Mouse (Mus musculus) stomach, embryonic 16.5 days (tissue): ENCODE measurements around the gene Padi2. TPM values are rescaled to one million over a fixed set of nuclear protein-coding genes. Genes with fewer than 3 reads are reported as not detected.

Source experiments
- ATAC-seq: fragments of 200-750 bp; cut with Nextera tagmentation; 2 replicates; pipeline ENCODE4 v1.8.0; 2017; ENCODE audit warnings: moderate number of reproducible peaks, moderate TSS enrichment; ENCODE audit not compliant: insufficient read depth, low FRiP score
- H3K27ac ChIP-seq: fragments of 300-500 bp; sonication (generic); 2 replicates; pipeline ENCODE4 v1.5.1; 2014; ENCODE audit warnings: low read length
- H3K27me3 ChIP-seq: fragments of 300-500 bp; sonication (generic); 2 replicates; pipeline ENCODE4 v1.6.1; 2014; ENCODE audit warnings: low read length, control low read depth, mixed read lengths; ENCODE audit not compliant: control insufficient read depth, insufficient read depth
- H3K36me3 ChIP-seq: fragments of 300-500 bp; sonication (generic); 2 replicates; pipeline ENCODE4 v1.6.1; 2014; ENCODE audit warnings: low read length; ENCODE audit not compliant: control insufficient read depth, insufficient read depth
- H3K4me1 ChIP-seq: fragments of 300-500 bp; sonication (generic); 2 replicates; pipeline ENCODE4 v1.6.1; 2014; ENCODE audit warnings: low read length, control low read depth, mixed read lengths; ENCODE audit not compliant: control insufficient read depth, insufficient read depth
- H3K4me2 ChIP-seq: fragments of 300-500 bp; sonication (generic); 2 replicates; pipeline ENCODE4 v1.6.1; 2014; ENCODE audit warnings: low read depth, low read length, mixed read lengths
- H3K4me3 ChIP-seq: fragments of 300-500 bp; sonication (generic); replicated peaks from 2 replicates; pipeline ENCODE4 v1.5.1; 2014; ENCODE audit warnings: mild to moderate bottlenecking, low read length
- H3K9ac ChIP-seq: fragments of 300-500 bp; sonication (generic); 2 replicates; pipeline ENCODE4 v1.6.1; 2014; ENCODE audit warnings: low read length
- H3K9me3 ChIP-seq: fragments of 300-500 bp; sonication (generic); replicated peaks from 2 replicates; pipeline ENCODE4 v1.6.1; 2016; ENCODE audit warnings: low read length, control low read depth; ENCODE audit not compliant: control insufficient read depth
- WGBS: fragments of 180-500 bp; shearing (Covaris S2); extraction: QIAGEN DNeasy Blood & Tissue Kit; methylation state at CpG from one replicate; pipeline ENCODE4 v1.1.7; 2014; 5-methylcytosine and 5-hydroxymethylcytosine counted together
- polyA plus RNA-seq: library from polyadenylated mRNA; unstranded; fragments of >200 nt; fragmentation: Nextera tagmentation; extraction: Ambion mirVana; gene quantifications from 2 replicates; pipeline ENCODE4 v1.2.1, GENCODE M21; 2015

Padi2 gene
- polyA plus RNA-seq, 1 experiment from 2014 or later, result 3.2 TPM

DNA sequence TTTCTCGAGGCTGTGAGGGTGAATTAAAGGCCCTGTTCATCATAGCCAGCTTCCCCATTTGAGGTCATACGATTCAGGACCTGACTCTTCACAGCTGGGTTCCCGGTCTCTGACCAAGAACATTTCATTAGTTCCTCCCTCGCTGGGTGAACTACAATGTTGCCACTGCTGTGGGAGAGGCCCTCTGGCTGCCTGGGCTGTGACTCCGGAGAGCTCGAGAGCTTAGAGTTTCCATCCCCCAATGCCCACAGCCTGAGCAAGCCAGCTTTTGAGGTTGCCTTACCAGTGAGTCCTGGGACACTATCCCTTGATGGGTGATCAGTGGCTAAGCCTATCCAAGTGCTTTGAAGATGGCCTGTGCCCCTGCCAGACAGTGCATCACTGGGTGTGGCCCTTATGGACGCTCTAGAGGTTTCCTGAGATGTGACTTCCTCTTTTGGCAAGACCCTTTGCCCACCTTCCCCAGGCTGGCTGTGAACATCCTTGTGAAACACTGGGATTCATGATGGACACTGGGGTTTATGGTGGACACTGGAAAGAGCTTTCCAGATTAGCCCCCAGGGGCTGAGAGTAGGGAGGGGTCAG lies 82.7 kb downstream of the Padi2 start:
- 60% methylated on average over 7 of the region's 7 CpGs for WGBS
- Histone ChIP-seq H3K9ac (no peak overlapping the region), H3K4me3 (no peak overlapping the region), H3K27ac (no peak overlapping the region), H3K4me1 (peaks cover 24% of the 10 kb centered on the region), H3K36me3 (peaks cover 5% of the 10 kb centered on the region; the same call in 1 of the 2 replicates), H3K27me3 (no peaks in the 10 kb centered on the region), H3K9me3 (no peaks in the 10 kb centered on the region), H3K4me2 (no peak overlapping the region)
- no peak for ATAC-seq

DNA sequence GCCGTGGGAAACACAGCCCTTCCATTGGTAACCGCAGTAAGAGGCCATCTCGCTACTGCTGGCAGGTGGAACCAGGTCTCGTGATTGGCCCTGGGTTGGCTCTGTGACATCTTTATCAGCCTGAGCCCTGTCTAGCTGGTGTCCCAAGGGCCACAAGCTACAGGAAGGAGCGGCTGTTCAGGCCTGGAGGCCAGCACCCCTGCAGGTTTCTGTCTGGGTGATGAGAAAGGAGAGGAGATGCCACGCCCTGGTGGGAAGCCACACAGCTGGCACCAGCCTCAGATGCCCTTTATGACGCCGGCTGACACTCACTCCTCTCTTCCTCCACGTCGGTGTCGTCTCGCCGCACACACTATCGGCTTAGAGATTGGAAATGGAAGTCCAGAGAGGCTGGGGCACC lies 83.3 kb downstream of the Padi2 start:
- Histone ChIP-seq H3K9me3 (no peaks in the 10 kb centered on the region), H3K4me3 (no peak overlapping the region), H3K27ac (no peak overlapping the region), H3K9ac (no peak overlapping the region), H3K4me2 (no peak overlapping the region), H3K27me3 (no peaks in the 10 kb centered on the region), H3K4me1 (peaks cover 19% of the 10 kb centered on the region), H3K36me3 (peaks cover 5% of the 10 kb centered on the region; the same call in 1 of the 2 replicates)
- 91% methylated on average over 14 of the region's 14 CpGs for WGBS
- no peak for ATAC-seq

- Histone ChIP-seq H3K4me2 (no peak overlapping the region), H3K27ac (no peak overlapping the region), H3K36me3 (peaks cover 17% of the 10 kb centered on the region), H3K9me3 (no peaks in the 10 kb centered on the region), H3K27me3 (no peaks in the 10 kb centered on the region), H3K9ac (no peak overlapping the region), H3K4me1 (peaks cover 19% of the 10 kb centered on the region), H3K4me3 (no peak overlapping the region)
- WGBS, result 87% methylated on average over 20 of the region's 20 CpGs
- no peak for ATAC-seq
Measured at GRCm38 (mm10) chr4:140992215-140992614, 86.1 kb downstream of the Padi2 start.

DNA sequence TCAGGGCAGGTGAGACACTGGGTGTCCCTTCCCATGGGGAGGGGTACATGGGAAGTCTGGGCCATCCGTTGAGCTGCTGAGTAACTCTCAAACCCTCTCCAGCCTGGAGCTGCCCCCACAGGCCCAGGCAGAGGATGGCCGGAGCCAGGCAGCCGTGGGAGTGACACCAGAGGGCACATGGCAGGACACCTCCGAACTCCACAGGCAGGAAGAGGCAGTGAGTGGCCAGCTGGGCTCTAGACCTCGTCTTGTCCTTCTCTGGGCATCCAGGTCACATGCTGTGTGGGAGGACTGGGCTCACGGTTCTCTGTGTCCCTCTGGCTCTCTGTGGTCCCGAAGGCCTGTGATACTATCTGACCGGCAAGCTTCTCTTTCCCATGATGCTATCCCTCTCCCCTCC lies 87.7 kb downstream of the Padi2 start:
- H3K4me3 ChIP-seq, result no peak overlapping the region
- H3K27me3 ChIP-seq, result no peaks in the 10 kb centered on the region
- no peak overlapping the region for H3K4me2 ChIP-seq
- H3K9me3 ChIP-seq, result no peaks in the 10 kb centered on the region
- ATAC-seq, result no peak
- no peak overlapping the region for H3K9ac ChIP-seq
- peaks cover 24% of the 10 kb centered on the region for H3K36me3 ChIP-seq
- H3K4me1 ChIP-seq, result peaks cover 5% of the 10 kb centered on the region; the same call in 1 of the 2 replicates
- no peak overlapping the region for H3K27ac ChIP-seq
- WGBS, result 81% methylated on average over 8 of the region's 8 CpGs

- 92% methylated on average over 8 of the region's 8 CpGs for WGBS
- Histone ChIP-seq H3K9me3 (no peaks in the 10 kb centered on the region), H3K36me3 (peaks cover 24% of the 10 kb centered on the region), H3K27ac (no peak overlapping the region), H3K9ac (no peak overlapping the region), H3K27me3 (no peaks in the 10 kb centered on the region), H3K4me2 (no peak overlapping the region), H3K4me3 (no peak overlapping the region), H3K4me1 (no peaks in the 10 kb centered on the region)
- no peak for ATAC-seq
Measured at GRCm38 (mm10) chr4:140995811-140996210, 89.7 kb downstream of the Padi2 start.

- no peaks in the 10 kb centered on the region for H3K27me3 ChIP-seq
- H3K36me3 ChIP-seq, result peaks cover 24% of the 10 kb centered on the region
- 93% methylated on average over 9 of the region's 9 CpGs for WGBS
- H3K4me2 ChIP-seq, result no peak overlapping the region
- no peak overlapping the region for H3K27ac ChIP-seq
- H3K4me1 ChIP-seq, result no peaks in the 10 kb centered on the region
- no peak for ATAC-seq
- H3K4me3 ChIP-seq, result no peak overlapping the region
- no peaks in the 10 kb centered on the region for H3K9me3 ChIP-seq
- no peak overlapping the region for H3K9ac ChIP-seq
Measured at GRCm38 (mm10) chr4:140996812-140997211, 90.7 kb downstream of the Padi2 start.

Other genes with a start within 250 kb of the Padi2 start
- 18.4 and 21.7 TPM in 2 replicates for gene Arhgef10l, start 240.3 kb upstream of the Padi2 start, polyA plus RNA-seq
- gene Rcc2, start 205.8 kb upstream of the Padi2 start, polyA plus RNA-seq, result 15.1 and 16.2 TPM in 2 replicates
- 0.05 and 0.21 TPM in 2 replicates for gene Padi6, start 163.7 kb upstream of the Padi2 start, polyA plus RNA-seq
- 2.0 and 2.4 TPM in 2 replicates for gene Padi4, start 132.1 kb upstream of the Padi2 start, polyA plus RNA-seq
- gene Padi3, start 95.7 kb upstream of the Padi2 start, polyA plus RNA-seq, result 0.09 and 0.18 TPM in 2 replicates
- 0.31 and 0.91 TPM in 2 replicates for gene Padi1, start 60.6 kb upstream of the Padi2 start, polyA plus RNA-seq
- gene Sdhb, start 54.9 kb downstream of the Padi2 start, polyA plus RNA-seq, result 399 and 401 TPM in 2 replicates
- 37.9 and 41.7 TPM in 2 replicates for gene Atp13a2, start 80.5 kb downstream of the Padi2 start, polyA plus RNA-seq
- 423 and 500 TPM in 2 replicates for gene Mfap2, start 104.1 kb downstream of the Padi2 start, polyA plus RNA-seq
- 2.8 and 3.0 TPM in 2 replicates for gene Crocc, start 154.2 kb downstream of the Padi2 start, polyA plus RNA-seq
- 97.5 and 102 TPM in 2 replicates for gene Necap2, start 172.0 kb downstream of the Padi2 start, polyA plus RNA-seq
- 0.08 TPM in 1 of 2 replicates, not detected in the other for gene Spata21, start 182.0 kb downstream of the Padi2 start, polyA plus RNA-seq
- gene Szrd1, start 233.4 kb downstream of the Padi2 start, polyA plus RNA-seq, result 51.6 and 53.0 TPM in 2 replicates
- gene Fbxo42, start 241.6 kb downstream of the Padi2 start, polyA plus RNA-seq, result 18.3 and 22.0 TPM in 2 replicates